Mouse (Mus musculus) monocyte, adult 5-6 weeks (primary cell): ENCODE measurements around the gene Ciita. TPM values are rescaled to one million over a fixed set of nuclear protein-coding genes. Genes with fewer than 3 reads are reported as not detected.

Experiments
- ATAC-seq: fragments of 153-309, 156-312 bp; replicated peaks from 2 replicates; pipeline ENCODE4 v1.8.0; 2017; ENCODE audit warnings: mild to moderate bottlenecking; ENCODE audit not compliant: low TSS enrichment, insufficient number of reproducible peaks, severe bottlenecking, poor library complexity, low FRiP score
- total RNA-seq: library from RNA; stranded (forward); fragments of 200-1000, 200-491, 200-594 nt; gene quantifications from 3 replicates; pipeline ENCODE4 v1.2.3, GENCODE M21; 2017

The Ciita gene
- total RNA-seq, 1 experiment from 2014 or later = 13.2 TPM

DNA sequence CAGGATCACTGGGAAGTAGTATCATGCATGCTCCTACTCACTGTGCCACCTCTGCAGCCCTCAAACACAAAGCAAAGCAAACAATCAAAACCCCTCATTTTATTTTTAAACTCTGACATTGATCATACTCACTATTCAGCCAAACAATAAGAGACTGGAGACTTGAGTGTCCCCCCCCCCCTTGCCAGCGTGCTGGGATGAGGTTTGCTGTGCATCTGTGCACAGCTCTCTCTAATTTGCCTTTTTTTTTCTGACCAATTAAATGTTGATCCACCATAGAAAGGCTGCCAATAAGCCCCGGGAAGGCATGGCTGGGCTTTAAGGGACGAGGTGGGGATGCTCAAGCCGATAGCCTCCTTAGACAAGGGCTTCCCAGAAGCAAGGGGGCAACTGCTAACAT lies 27.6 kb downstream of the Ciita start:
- ATAC-seq = no peak

DNA sequence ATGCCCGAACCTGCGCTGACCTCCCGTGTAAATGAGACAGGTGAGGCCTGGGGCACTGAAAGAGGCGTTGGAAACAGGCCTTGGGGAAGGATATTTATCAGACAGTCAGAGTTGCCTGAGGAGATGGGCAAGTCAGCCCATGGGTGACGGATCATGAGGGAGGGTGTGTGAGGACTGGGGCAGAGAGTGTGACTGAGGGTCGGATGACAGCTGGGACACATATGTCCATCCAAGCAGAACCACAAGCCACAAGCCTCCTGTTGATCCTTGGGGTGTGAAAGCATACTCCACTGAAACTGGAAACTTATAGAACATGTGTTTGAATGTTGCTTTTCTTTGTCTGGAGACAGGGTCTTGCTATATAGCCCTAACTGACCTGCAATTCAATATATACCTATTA lies 28.8 kb downstream of the Ciita start:
- ATAC-seq = no peak; the same call in 1 of the 2 replicates

DNA sequence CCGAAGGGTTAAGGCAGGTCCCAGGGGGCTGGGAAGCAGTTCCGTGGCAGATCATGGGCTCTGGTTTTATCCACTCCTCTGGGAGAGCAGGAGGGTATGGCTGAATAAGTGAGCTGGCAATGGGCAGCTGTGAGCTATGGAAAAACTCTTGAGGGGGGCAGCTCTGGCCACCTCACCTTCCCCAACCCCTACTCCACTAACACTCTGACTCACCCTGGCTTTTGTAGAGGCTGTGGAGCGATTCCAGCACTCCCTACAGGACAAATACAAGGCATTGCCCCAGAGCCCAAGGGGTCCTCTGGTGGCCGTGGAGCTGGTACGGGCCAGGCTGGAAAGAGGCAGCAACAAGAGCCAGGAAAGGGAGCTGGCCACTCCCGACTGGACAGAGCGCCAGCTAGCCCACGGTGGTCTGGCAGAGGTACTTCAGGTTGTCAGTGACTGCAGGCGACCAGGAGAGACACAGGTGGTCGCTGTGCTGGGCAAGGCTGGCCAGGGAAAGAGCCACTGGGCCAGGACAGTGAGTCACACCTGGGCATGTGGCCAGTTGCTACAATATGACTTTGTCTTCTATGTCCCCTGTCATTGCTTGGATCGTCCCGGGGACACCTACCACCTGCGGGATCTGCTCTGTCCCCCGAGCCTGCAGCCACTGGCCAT lies 30.7 kb downstream of the Ciita start:
- no peak for ATAC-seq

DNA sequence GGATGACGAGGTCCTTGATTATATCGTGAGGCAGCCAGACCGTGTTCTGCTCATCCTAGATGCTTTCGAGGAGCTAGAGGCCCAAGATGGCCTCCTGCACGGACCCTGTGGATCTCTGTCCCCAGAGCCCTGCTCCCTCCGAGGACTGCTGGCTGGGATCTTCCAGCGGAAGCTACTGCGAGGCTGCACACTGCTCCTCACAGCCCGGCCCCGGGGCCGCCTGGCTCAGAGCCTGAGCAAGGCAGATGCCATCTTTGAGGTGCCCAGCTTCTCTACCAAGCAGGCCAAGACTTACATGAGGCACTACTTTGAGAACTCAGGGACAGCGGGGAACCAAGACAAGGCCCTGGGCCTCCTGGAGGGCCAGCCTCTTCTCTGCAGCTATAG lies 31.3 kb downstream of the Ciita start:
- ATAC-seq = no peak

DNA sequence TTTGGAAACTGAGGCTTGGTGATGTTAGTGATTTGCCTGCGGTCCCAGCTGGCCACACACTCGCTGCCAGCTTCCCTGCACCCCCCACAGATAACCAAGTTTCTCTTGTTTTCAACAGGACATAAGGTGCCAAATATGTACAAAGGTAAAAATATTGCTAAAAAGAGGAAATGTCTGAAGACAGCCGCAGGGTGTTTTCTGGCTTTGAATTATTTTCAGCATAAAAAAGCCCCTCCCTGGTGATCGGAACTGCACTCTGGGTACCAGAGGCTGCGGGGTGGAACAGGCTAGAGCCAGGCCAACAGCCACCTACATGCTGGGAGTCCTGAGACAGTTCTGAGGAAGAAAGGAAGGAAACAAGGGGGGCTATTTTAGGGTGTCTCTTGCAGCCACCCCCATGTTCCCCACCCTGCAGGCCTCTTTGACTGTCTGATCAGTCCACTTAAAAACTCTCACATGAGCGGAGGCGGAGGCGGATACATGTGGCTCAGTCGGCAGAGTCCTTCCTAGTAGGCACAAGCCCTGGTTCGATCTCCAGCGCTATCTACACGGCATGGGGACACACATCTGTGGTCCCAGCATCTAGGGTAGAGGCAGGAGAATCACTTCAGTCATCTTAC lies 36.2 kb downstream of the Ciita start:
- 0 out of 2 replicates have a peak, but pooled peaks have one; percentile 16 for ATAC-seq

DNA sequence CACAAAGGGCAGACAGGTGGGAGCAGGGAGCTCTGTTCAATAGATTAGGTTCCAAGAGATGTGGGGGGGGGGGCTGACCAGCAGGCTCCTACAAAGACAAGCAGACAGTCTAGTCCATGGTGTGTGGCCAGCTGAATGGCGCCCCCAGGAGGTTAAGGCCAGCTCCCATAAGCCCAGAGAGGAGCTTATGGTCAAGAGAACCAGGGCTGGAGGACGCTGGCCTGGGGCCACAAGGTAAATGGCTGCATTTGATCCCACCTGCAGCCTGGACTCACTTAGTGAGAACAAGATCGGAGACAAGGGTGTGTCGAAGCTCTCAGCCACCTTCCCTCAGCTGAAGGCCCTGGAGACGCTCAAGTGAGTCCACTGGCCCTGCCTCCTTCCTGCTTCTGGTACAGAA lies 38.2 kb downstream of the Ciita start:
- no peak for ATAC-seq

DNA sequence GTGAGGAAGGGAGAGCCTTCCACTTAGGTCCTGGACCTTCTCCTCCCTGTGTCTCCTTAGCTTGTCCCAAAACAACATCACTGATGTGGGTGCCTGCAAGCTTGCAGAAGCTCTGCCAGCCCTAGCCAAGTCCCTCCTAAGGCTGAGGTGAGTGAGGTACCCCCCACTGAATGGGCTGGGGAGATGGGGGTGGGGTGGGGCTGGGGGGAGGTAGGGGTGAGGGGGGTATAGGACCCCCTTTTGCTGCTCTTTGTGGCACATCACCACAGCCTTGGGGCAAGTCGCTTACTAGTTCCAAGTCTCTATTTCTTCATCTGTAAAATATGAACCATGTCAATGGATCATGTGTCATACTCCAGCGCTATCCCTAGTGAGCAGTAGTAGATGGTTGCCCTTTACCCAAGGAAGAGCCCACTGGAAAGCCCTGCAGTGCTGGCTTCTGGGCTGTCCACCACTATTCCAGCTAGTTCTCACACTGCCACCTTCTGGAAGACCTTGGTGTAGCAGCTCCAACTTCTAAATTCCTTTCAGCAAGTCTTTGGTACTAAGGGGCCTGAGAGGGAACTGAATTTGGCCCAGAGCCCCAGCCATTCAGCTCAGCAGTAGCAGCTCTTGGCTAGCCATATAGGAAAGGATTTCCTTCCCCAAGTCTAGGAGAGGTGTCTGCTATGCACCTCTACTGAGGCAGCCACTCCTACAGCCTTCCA lies 41.2 kb downstream of the Ciita start:
- peak; percentile 62 for ATAC-seq

DNA sequence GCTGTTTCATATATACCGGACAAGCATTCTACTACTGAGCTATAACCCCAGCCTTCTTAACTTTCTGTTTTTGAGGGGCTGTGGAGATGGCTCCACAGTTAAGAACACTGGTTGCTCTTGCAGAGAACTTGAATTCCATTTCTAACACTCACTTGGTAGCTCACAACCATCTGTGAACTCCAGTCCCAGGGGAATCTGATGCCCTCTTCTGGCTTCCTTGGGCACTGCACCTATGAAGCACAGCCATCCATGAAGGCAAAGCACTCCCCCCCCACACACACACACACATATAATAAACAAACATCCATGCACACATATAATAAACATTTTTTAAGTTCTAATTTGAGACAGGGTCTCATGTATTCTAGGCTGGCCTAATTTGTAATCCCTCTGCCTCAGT lies 43.0 kb downstream of the Ciita start:
- ATAC-seq = 0 out of 2 replicates have a peak, but pooled peaks have one; percentile 34

DNA sequence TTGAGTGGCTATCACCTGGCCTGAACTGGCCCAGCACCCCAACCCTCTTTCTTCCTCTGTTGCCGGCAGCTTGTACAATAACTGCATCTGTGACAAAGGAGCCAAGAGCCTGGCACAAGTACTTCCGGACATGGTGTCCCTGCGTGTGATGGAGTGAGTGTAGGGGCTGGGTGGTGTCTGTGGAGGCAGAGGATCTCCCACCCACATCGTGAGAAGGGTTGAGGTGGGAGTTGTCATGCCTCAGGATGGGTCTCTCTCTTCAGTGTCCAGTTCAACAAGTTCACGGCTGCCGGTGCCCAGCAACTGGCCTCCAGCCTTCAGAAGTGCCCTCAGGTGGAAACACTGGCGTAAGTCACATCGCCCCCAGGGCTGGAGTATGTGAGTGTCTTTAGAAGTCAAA lies 43.8 kb downstream of the Ciita start:
- no peak for ATAC-seq

DNA sequence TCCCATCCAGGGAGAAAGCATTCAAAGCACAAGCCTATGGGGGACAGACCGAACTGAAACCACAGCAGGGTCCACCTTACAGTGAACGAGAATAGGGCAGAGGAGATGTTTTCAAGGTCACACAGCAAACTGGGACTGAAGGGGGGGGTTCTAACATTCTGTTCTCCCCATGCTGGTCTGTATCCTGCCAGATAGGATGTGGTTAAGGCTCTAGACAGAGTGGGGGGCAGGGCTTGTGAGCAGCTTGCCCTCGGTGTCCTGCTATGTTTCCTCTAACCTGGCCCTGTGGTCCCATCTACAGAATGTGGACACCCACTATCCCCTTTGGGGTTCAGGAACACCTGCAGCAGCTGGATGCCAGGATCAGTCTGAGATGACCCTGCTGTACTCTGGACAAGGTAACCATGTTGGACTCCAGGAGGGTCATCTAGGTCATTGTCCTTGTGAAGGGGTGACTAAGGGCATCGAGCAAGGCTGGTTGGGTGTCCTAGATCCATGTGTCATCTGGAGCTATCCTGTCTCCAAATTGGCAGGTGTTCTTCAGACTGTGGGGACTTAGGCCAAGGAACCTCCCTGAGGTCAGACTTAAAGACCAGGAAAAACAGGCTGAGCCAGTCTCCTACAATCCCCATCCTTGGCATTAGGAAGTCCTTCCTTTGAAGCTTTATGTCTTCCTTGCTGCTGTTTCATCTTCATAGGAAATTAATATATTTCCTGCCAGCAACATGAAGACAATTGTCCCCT lies 45.2 kb downstream of the Ciita start:
- ATAC-seq = no peak

DNA sequence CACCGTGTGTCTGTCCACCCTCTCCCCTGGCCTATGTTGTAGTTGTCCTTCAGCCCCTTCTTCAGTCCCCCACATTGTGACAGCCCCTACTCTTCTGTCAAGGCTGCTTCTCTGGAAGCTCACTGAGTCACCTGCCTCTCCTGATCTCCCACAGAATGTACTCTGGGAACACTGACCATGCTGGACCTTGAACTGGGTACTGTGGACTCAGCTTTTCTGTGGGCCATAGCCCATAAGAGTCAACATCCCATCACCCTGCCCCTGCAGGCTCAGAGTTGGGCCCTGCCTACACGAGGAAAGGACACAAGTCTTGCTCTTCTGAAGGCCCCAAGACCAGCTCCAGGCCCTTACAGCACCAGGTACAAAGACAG lies 45.7 kb downstream of the Ciita start:
- ATAC-seq = no peak

DNA sequence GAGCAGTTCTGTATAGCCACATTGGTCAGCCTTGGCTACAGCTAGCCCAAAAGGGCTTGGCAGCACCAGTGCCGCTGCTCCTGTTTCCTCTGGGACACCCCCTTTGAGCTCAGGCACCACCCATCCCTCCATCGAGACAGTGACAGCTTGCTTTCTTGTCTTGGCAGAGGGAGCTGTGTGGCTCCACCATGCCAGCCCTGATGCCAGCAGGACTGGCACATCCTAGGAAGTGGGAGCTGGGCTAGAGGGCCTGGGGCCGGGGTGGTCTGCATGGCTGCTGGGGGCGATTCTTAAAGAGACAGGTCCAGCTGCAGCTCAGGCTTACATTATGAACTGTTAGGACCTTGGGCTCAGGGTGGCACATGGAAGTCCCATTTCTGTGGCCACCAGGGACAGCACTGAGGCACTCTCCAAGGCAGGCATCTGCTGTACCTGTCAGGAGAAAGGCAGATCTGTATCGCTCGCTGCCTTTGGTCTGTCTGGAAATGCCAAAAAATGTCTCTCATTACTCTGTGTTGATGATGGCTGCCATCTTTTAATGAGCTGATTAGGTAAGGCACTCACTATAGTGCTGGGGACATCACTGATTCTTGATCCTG lies 47.3 kb downstream of the Ciita start:
- no peak for ATAC-seq

DNA sequence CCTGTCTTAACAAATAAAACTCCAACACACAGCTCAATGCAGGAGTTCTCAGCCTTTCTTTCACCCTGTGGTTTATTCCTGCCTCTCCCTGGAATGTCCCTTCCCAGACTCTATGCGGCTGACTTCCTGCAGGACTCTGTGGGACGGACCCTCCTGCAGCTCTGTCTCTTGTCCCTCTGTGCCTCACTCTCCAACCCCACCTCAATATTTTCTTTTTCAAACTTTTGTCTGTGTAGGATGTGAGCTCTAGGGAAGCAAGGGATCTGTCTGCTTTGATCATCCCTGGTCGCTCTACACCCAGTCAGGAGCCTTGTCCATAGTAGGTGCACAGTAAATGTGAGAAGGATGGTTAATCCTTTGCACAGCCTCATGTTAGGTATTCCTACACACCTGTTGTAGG lies 48.5 kb downstream of the Ciita start:
- ATAC-seq = no peak

DNA sequence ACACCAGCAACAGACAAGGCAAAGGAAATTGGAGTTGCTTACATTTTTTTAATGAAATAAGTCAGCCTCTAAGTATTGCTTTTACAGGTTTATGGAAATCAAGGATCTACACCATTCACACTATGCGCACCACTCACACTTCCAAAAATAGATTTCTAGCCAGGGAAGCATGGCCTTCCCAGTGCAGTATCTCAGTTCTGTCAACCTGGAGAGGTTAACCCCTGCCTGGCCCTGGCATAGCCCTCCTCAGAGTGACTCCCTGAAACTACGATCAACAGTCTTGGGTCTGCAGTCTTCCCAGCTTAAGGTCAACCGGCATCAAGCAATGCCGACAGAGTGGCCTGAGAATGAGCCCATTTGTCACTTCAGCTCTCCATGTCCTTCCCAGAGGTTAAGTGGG lies 50.3 kb downstream of the Ciita start:
- ATAC-seq = no peak

DNA sequence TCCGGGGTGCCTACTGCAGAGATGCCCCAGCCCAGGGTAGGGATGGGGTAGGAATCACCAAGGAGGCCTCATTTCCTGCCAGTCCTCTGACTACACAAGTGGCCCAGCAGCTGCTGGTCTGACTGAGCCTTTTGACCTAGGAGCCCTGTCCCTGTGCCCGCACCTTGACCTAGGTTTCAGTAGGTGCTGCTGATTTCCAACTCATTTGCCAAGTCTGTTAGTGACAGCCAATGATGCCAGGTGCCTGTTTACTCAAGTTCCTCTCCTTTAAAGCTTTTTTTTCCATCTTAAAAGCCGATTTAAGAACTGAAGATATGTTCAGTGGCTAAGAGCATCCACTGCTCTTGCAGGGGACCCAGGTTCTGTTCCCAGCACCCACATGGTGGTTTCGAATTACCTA lies 53.9 kb downstream of the Ciita start:
- no peak for ATAC-seq

DNA sequence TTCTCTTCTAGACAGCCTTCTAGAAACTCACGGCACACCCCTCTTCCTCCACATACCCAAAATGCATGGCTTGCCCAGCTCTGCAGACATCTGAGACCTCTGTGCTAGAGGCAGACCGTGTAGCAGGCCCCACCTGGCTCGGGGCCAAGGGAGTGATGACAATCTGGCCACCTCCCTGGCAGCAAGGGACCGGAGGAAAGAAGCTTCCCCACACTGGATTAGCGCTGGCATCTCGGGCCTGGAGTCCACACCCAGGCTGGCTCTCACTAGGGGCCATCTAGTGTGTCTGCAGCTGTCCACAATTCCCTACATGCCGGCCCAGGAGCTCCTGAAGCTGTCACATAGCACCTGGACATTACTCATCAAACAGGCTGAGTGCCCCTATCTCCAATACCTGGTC lies 54.7 kb downstream of the Ciita start:
- ATAC-seq = no peak

DNA sequence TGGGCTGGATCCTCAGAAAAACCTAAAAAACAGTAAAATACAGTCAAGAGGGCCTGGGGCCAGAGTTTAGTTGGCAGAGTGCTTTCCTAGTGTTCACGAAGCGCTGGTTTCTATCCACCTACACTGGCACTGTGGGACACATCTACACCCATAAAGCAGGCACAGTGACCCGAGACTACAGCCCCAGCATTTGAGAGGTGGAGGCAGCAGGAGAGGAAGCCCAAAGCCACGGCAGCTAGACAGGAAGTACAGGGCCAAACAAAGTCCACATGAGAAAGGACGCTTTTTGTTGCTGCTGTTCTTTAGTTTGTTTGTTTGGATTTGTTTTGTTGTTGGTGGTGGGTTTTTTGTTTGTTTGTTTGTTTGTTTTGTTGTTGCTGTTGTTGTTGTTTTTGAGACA lies 56.5 kb downstream of the Ciita start:
- ATAC-seq = no peak

DNA sequence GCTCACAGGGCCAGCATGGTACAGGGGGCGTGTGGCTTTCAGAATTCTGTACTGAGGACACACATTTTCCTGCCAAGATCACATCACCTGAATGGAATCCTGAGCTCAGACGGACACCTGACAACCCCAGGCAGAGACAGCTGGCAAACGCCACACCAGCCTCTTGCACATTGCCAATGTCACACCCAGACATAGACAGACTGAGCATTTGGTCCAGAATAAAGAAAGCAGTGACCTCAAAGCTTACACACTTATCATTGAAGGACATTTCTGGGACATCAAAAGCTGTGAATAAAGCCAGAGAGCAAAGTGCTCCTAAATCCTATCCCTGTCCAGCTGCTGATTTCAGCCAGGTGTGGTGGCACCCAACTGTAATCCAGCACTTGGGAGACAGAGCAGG lies 57.1 kb downstream of the Ciita start:
- no peak for ATAC-seq
